Mouse (Mus musculus): Measurements from ENCODE around the gene Plxdc1. TPM values are rescaled to one million over a fixed set of nuclear protein-coding genes. Genes with fewer than 3 reads are reported as not detected.

Plxdc1 gene
- 2.3 and 3.0 TPM in 2 replicates for total RNA-seq (2015)
- 0.92 and 1.0 TPM in 2 replicates for total RNA-seq (2017)

DNA sequence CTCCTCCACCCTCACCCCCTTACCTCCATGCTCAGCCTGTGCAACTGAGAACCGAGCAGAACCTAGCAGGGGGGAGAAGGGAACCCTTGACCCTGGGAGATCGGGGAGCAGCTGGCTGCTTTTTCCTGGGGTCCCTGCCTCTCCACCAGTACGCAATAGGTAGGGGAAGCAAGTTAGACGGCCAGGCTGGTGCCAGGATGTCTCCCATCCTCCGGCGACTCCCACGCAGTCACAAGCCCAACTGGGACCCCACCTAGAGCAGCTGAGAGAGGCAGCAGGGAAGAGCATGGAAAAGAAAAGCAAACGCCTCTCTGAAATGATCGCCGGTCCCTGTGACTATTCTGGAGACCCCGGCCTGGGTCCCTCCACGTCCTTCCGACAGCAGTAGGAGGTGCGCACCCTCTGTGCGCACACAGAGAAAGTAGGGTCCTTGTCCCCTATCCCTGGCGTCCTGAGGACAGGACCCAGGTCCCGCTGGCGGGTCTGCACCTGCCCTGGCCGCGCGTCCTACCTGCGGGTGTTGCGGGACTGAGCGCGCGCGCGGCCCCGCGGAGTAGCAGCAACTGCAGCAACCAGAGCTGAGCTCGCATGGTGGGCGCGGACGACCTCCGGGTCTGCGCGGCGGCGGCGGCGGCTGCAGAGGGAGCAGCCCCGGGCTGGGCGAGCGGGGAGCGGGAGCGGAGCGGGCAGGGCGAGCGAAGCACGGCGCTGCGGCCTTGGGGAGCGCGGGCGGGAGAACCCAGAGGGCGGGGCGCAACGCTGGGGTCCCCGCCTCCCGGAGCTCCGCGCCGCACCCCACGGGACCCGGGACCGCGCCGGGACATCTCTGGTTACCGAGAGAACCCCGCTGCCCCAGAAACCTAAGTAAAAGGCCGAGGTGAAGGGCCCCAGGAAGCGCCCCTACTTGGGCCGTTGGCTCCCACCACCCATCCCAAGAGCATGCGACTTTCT, at the start of gene Plxdc1:
Gene Plxdc1 (minus strand): TSS at position 718 of the 951 bp plus-strand sequence.
- ATAC-seq (replicated peaks; ENCODE audit: poor library complexity), result no peak

DNA sequence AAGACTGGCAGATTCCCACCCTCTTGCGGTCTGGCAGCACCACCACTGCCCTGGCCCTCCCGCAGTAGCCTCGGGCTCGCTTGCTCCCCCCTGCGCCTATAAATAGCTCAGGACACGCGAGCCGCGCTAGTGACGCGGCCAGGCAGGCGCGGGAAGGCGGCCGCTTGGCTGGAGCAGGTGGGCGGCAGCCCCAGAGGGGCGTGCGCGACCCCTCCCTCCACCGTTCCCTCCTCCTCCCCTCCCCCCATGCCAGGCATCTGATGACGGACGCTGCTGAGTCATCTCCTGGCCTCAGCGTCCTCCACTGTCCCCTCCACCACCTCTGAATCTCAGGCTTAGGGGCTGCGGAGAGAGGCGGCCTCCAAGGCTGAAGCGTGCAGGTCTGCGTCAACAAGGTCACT, 49.7 kb upstream of the Plxdc1 start:
- ATAC-seq (replicated peaks; ENCODE audit: poor library complexity), result peak; percentile 24; the same call in 1 of the 2 replicates

DNA sequence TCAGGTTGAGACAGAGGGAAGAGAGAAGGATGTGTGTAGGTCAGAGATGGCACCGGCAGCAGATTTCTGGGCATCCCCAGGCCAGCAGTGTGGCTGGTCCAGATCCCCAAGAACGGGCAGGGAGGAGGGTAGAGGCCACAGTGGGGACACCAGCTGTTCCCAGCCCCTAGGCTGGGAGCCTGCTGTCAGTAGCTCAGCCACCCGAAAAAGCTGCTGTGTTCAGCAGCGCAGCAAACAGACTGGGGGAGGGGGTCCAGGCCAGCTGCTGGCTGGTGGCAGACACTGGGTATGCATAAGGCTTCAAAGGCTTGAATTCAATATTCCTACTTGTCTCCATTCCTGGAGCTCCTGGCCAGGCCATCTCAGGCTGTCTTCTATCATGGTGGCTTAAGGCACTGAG, 48.6 kb upstream of the Plxdc1 start:
- ATAC-seq (replicated peaks; ENCODE audit: poor library complexity), result no peak

DNA sequence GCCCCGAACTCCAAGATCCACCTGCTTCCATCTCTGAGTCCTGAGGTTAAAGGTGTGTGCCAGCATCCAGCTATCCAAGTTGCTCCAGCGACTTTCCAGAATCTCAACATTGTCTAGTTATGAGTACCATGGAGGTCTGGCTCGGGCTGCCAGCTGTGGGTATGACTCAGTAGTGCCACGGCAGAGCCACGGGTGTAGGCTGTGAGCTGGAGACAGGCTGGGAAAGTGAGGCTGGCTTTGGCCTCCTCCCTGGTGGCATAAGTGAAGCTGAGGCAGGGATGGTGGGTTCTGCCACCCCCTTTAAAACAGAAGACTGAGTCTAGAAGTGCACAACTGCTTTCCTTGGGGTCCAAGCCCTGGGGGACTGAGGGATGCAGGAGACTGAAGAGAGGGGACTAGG, 47.8 kb upstream of the Plxdc1 start:
- no peak for ATAC-seq (replicated peaks; ENCODE audit: poor library complexity)

DNA sequence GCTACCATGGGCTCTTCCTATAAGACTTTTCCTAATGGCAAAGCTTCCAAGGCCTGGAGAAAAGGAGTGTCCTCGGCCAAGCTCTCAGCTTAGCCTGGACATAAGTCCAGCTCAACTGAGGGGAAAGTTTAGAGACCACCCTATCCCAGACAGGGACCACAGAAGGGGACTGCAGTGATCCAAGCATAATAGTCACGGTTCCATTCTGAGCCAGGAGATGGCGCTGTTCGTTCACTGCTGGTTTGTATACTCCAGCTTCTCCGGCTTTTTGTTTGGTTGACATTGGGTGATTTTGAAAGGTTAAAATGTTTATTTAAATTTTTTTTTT, 45.2 kb upstream of the Plxdc1 start:
- peak; percentile 66 for ATAC-seq (replicated peaks; ENCODE audit: poor library complexity)

DNA sequence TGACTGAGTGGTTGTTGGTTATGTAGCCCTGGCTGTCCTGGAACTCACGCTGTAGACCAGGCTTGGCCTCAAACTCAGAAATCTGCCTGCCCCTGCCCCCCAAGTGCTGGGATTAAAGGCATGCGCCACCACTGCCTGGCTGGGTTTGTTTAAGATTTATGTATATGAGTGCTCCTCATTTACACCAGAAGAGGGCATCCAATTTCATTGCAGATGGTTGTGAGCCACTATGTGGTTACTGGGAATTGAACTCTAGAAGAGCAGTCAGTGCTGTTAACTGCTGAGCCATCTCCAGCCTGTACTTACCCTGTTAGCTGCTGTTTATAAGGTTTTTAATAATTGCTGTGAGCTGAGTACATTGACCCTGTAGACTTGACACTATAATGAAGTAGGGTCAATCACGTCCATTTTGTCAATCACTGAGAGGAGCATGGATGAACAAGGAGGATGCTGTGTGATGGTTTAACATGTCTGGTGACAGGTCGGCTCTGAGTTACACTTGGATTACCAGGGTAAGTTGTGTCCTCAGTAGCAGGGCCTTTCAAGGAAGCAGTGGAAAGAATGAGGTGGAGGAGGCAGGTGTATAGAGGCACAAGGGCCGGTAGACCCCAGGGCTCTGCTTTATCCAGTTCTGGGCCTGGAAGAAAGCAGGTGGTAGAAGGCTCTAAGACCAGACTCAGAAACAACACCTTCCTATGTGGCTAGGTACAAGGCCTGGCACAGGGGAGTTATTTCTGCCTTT, 44.6 kb upstream of the Plxdc1 start:
- no peak for ATAC-seq (replicated peaks; ENCODE audit: poor library complexity)

DNA sequence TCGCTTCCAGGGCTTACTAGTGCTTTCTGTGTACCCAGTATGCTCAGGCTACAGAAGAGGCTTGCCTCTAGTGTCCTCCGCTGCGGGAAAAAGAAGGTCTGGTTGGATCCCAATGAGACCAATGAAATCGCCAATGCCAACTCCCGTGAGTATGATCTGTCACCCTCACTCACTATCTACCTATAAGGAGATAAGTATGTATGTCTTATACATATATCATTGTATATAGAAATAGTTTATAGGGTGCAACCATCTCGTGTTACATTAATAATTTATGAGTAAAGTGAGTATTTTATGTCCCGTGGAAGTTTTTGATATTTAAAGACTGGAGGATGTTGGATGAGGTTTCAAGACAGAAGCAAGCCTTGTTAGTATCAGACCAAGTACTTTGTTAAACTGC, 41.5 kb upstream of the Plxdc1 start:
- ATAC-seq (replicated peaks; ENCODE audit: poor library complexity), result no peak

DNA sequence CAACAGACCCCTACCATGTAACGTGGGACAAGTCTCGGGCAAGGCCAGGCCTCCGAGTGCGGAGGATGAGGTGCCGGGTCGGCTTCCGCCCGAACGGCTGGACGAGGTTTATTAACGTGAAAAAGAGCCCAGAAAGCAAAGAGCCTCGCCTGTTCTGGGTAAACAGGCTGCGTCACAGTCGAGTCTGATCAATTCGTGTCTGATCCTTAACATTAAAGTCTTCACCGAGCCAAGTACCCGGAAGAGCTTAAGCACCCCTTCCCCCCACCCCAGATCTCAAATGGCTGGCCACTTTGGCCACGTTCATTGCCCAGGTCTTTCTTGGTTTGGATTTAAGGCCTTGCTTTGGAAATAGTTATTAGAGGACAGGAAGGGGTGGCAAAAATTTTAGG, 41.0 kb upstream of the Plxdc1 start:
- ATAC-seq (replicated peaks; ENCODE audit: poor library complexity), result no peak

DNA sequence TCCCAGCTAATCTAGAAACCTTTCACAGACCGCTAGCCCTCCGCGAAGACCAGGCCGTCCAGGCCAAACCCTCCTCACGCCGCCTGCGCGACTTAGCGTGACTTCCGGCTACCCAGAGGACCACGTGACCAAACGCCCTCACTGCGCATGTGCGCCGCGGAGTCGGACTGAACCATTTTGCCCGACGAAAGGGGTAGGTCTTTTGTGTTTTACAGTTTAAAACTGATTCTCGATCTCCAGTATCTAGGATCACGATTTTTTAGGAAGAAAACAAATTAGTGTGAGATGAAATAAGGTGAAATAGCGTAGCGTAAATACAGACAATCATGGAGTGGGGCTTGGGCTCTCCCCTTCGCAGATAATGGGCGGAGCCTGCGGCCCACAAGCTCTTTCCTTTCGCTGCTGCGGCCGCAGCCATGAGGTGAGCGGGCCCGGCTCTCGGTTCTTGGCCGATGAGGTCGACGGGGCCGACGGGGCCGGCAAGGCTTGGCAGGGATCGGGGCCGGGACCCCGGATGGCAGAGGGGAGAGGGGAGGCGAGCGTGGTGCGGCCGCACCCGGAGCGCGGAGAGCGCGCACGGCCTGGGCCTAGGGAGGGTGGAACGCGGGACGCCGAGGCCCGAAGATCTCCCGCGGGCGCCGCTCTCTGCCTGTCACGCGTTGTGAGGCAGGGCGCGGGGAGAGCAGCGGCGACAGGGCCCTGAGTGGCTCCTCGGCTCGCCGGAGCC, 40.5 kb upstream of the Plxdc1 start, which contains the start of gene Rpl19:
Gene Rpl19 (plus strand): TSS at position 141 of the 727 bp plus-strand sequence.
- ATAC-seq (replicated peaks; ENCODE audit: poor library complexity), result peak; percentile 74

DNA sequence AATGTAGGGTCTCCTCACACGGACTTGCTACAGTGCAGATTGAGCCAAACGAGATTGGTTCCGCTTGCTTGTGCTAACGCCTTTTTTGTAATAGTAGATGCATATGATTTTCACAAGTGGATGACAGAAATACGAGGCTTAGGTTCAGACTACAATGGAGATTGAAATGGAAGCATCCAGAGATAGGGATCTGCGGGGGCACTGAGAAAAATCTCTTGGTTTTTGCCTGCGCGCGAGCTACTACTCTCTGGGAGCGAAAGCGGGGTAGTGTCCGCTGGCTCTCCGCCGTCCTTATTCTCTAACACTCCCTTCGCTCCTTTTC, 40.0 kb upstream of the Plxdc1 start:
- peak; percentile 11; the same call in 1 of the 2 replicates for ATAC-seq (replicated peaks; ENCODE audit: poor library complexity)

DNA sequence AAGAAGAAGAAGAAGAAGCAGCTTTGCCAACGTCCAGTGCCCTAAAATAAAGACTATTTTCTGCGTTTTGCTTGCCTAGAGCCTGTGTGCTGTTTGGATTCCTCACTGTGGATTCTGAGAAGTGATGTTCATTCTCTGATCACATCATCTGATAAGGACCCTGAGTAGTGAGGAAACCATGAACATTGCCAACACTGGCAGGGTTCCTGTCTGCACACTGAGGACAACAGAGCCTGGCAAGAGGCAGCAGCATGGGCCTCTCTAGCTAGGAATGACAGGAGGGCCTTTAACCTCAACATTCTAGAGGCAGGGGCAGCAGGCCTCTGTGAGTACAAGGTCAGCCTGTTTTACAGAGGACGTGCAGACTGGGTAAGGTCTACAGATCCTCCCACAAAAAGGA, 38.3 kb upstream of the Plxdc1 start:
- no peak for ATAC-seq (replicated peaks; ENCODE audit: poor library complexity)

DNA sequence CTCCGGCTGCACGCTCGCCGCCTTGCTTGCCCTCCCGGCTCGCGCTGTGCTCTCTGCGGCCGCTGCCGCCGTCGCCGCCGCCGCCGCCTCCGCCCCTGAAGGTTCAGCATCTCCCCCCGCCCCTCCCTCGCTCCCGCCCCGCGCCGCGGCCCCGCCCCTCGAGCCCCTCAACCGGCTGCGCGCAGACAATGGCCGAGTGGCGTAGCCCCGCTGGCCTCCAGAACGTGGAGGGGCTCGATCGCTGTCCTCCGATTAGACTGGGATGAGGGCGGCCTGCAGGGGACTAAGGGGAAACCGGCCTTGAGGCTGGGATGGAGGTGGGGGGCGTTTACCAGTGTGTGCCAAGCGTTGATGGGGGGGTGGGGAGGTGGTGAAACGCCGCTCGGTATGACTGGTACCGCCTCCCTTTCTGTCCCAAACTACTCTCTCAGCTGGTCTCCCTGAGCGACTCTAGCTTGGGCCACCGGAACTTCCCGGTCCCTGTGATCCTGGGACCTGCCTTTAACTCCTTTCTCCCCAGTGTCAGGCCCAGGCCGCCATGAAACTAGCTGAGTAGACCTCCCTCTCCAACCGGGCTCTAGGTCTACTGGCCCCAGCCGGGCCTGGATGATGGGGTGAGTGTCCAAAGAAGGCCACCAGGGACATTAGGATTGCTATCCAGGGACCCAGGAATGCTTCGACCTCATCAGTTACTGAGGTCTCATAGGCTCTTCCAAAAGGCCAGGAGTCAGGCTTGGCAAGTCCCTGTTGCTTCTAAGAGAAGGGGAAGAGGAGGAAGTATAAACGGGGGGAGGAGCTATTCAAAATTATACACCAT, 36.5 kb upstream of the Plxdc1 start, which contains the start of gene Cacnb1:
Gene Cacnb1 (minus strand): TSS at position 480 of the 817 bp plus-strand sequence.
- ATAC-seq (replicated peaks; ENCODE audit: poor library complexity), result 0 out of 2 replicates have a peak, but pooled peaks have one; percentile 8

DNA sequence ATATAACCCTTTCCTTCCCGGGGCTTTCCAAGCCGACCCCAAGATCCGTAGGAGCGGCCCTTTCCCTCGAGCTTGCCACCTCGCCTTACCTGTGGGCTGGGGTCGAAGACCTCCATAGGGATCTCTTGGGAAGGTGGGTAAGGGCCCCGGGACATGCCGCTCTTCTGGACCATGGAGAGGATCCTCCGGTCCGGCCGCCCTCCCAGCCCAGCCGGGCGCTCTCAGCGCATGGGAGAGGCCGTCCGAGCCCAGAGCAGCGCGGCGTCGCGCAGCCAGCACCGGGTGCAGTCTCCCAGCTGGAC, 36.0 kb upstream of the Plxdc1 start:
- ATAC-seq (replicated peaks; ENCODE audit: poor library complexity), result 0 out of 2 replicates have a peak, but pooled peaks have one; percentile 8

DNA sequence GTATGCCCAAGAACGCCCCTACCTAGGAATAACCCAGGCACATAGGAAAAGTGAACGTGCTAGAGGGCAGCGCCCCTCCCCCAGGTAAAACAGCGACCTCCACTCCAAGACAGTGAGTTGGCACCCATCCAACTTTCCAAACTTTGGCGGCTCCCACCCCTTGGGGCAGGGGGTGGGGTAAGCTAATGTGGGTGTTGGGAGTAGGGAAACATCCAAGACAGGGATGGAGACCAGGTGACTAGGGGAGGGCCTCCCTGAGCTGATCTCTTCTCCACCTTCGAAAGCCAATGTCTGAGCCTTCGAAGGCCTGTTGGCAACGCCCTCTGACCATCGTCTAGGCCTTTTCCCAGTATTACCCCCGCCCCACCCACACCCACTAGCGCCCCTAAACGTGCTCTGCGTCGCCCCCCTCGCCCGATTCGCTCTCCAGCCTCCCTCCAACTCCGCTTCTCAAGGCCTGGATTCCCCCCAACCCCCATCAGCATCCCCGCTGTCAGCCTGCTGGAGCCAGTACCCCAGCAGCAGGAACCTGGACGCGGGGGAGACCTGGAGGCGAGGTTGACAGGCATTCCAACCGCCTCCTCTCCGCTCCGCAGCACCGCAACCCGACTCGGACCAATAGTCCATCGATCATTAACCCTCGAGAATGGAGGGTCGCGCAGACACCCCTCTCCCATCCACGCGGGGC, 35.5 kb upstream of the Plxdc1 start:
- no peak for ATAC-seq (replicated peaks; ENCODE audit: poor library complexity)

DNA sequence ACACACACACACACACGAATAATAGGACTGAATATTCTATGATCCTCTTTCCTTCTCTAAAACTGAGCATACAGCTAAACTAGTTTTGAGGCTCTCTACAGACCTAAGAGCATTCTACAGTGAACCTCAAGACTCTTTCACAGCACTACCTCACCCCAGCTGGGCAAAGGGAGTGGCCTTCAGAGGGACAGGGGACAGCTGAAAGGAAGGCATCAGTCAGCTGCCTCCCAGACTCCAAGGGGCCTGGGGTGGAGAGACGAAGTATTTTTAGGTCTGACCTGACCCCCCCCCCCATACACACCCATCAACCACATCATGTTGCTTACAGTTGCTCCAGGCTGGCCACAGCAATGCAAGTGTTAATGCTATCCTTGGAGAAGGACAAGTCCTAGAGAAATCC, 34.9 kb upstream of the Plxdc1 start:
- no peak for ATAC-seq (replicated peaks; ENCODE audit: poor library complexity)

DNA sequence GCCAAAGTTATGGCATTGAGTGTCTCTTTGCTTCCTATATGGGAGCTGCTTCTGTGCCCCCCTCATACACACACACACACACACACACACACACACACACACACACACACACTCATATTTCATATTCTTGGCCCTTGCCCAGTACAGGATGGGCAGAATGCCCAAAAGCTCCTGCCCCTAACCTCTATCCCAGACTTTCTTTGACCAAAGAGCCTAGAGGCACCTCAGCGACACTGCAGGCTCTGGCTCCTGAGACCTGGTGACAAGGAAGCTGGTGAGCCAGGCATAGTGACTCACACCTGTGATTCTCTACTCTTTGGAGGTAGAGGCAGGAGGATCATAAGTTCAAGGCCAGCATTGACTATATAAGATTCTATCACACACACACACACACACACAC, 34.5 kb upstream of the Plxdc1 start:
- ATAC-seq (replicated peaks; ENCODE audit: poor library complexity), result no peak

DNA sequence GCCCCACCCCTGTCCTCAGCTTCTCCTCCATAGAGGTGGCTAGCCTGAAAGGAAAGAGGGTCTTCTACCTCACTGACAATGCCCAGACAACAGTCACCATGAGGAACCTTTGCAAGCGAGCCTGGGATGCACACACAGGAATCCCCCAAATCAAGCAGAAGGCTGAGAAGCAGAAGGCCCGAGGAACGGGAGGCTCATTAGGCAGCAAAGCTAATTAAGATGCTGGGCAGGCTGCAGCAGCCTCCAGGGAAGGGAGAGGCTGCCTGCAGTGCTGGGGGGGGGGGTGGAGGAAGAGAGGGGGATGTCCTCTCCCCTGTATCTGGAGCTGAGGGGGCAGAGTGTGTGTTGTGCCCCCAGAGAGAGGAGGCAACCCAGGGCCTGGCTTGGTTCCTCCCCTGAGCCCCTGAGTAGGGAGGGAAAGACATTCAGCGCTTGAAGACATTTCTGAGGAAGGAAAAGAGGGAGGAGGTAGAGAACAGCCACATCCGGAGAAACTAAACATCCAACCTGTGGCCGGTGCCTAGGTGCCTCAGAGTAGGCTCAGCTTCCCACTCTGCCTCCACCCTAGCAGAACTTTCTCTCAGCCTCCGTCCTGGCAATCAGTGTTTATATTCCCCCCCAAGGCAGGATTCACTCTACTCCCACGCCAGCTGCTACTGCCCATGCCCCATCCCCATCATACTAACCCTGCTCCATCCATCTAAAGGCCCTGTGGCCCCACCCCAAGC, 33.8 kb upstream of the Plxdc1 start:
- no peak for ATAC-seq (replicated peaks; ENCODE audit: poor library complexity)

DNA sequence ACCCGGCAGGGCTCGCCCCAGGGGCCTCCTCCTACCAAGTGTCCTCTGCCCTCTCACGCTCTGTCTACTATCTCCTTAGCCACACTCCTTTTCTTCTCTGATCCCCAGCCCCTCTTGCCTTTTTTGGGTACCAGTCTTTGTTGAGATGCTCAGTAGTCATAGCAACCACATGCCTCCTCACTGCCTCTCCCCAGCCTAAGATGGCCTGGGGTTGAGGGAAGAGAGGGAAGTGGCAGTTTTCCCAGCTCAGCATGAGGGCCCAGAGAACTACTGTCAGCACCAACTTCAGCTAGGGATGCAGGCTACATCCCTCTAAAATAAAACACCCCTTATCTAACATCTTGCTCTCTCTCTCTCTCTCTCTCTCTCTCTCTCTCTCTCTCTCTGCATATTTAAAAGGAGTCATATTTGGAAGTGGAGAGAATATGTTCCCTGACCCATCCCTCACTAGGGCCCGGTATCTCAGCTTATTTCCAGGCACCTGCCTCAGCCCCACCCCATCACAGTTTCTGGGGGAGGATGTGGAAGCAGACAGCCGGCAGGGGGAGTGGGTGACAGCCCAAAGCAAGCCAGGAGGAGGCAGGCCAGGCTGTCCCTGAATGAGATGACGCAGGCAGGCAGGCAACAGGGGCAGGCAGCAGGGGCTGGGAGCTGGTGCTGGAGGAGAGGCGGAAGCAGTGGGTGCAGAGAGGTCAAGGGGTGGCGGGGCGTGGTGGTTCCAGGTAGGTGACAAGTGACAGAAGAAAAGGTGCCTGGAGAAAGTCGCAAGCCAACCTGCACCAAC, 32.8 kb upstream of the Plxdc1 start:
- peak; percentile 63 for ATAC-seq (replicated peaks; ENCODE audit: poor library complexity)

DNA sequence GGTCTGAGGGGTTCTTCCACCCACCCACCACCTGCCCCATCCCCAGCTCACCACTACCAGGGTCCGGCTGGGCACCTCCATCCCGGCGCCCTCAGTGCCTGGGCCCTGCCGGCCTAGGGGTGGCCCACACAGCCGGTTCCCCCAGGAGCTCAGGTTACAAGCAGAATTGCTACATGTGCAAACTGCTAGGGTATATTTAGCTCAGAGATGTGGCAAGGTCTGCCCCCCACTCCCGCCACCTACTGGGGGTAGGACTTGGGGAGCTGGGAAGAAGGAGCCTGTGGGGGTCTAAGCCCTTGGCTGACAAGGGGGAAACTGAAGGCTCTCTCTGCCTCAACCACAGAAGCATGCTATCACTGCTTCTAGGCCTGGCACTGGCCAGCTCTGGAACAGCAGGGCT, 32.0 kb upstream of the Plxdc1 start:
- no peak for ATAC-seq (replicated peaks; ENCODE audit: poor library complexity)
